Mouse (Mus musculus): ENCODE data around the gene Poldip2.

The Poldip2 gene

DNA sequence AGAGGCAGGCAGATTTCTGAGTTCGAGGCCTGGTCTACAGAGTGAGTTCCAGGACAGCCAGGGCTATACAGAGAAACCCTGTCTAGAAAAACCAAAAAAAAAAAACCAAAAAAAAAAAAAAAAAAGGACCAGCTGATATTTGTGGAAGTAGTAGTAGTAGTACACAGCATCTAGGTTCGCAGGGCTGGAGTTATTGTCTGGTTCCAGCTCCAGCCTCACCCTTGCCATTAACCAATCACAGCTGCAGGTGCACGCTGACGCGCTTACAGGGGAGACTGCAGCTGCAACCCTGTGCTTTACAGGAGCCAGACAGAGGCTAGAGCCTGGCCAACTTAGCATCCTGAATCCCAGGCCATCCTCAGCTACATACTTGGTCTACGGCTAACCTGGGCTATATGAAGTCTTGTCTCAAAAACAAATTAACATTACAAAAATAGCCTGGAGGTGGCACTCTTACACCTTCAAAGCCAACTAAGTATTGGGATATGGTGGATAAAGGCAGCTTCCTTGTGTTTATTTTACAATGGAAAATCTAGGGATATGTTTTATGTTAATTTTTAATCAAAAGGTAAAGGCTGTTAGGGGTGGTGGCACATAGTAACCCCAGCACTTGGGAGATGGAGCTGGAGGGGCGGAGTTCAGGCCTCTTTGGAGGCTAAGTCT, 32.6 kb downstream of the Poldip2 start:
- in situ Hi-C loops (cut with MboI, MseI): no loop called here

DNA sequence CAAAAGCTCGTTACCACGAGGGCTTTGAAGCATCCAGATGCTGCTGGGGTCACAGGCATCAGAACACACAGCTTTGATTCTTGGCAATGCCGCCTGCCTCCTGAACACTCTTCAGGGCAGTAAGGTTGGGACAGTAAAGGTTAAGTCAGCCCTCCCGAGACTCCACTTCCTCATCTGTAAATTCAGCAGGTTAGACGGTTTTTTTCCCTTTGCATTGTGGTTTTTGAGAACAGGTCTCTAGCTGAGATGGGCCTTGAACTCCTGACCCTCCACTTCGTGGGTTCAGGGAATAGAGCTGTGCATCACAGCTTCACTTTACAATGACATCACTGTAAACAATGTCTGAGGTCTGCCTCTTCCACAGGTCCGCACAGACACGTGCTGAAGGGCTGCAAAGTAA, 33.2 kb downstream of the Poldip2 start:
- in situ Hi-C loops (cut with MboI, MseI): no loop called here

DNA sequence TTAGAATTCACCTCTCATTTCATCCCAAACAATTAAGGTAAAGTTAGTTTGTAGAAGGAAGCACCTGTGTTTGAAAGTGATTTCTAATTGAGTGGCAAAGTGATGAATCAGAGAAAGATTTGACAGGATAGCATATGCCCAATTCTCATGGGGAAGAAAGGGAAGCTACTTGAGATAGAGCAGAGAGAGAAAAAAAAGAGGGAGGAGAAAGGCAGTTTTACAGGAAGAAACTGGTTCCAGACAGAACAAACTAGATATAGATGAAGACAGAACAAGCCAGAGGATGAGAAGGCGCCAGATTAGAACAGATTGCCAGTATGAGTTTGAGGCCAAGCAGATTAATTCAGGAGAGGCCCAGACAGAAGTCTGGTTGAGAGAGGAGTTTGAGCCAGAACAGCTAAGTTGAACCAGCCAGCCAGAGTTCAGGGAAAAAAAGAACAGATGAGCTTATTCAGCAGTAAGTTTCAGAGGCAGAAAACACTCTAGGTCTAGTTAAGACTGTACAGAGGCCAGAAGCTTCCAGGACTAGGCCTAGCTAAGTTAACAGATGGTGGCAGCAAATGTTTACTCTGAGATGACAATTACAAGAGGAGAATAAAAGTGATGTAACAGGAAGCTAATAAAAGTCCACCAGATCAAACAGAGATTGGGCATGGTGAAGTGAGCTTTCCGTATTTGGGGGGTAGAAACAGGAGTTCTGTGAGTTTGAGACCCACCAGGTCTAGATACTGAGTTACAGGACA, 35.9 kb downstream of the Poldip2 start:
- in situ Hi-C loops (cut with MboI, MseI): no loop called here

DNA sequence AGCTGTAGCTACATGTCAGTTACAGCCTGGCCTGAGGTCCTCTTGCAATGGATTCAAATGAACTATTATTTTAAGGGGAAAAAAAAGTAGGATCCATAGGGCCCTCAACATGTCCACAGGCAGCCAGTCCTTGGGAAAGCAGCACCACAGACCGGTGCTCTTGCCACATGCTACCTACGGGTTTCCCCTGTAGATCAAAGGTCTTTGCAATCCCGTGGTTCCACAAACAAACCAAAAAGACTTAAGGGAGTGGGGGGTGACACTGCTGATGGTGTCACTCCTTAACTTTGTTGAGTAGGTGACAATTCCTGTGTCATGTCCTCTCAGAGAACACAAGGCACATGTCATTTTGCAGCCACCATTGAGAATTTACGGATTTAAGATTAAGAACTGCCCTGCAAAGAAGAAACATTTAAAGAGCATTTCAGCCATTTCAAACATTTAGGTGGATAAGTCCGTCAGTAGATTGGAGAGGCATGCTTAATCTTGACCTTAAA, 37.5 kb downstream of the Poldip2 start:
- in situ Hi-C loops (cut with MboI, MseI): no loop called here

DNA sequence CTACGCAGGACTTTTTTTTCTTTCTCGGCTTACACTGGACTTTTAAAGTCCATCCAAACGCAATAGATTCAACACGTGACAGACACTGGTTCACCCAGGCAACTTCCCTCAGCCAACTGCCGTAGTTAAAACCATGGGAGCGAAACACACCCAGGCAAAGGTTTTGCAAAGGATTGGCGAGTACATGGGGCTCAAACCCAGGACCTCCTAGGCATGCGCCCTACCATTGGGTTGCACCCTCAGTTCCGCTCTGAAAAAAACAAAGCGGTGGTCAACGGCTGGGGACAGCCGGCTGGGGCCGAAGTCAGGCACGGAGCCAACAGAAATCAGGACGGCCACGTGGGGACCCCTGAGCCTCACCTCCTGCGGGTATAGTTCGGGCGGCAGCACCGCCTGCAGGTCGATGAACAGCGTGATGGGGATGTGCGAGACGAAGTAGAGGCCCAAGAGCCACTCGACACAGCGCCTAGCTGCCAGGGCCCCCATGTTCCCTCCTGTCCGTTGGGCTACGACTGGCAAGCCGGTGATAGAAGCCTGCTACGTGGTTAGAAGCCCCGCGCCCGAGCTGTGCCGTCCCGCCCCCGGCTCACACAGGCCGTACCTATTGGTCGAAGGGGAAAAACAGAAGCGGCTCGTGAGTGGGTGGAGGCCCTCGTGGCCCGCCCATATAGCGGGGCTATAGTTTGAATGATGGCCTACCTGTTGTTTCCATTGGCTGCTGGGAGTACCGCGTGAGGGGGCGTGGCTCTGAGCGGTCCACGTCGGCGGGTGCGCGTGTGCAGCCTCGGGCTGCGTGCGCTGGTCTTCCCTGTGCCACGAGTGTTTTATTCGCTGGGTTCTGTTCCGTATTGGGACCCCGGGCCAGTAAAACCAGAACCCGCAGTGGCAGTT, 38.4 kb downstream of the Poldip2 start, which contains the start of gene Tmem97:
TSS of gene Tmem97 (minus strand) at position 610 of the 891 bp plus-strand sequence.
- in situ Hi-C loops (cut with MboI, MseI): no loop called here

DNA sequence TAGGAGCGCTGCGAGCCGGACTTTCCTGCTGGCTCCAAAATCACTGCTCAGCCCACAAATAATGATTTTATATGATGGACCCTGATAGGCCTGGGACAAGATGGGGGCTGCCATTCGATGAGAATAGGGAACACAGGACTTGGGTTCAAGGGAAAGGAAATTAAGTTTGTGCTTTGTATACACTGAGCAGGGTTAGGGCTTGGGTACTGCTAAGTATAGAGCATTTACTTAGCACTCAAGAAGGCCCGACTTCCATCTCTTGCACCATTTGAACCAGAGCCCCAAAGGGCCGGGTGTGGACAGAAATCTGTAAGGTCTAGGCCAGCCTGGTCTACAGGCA, 39.0 kb downstream of the Poldip2 start:
- in situ Hi-C loops (cut with MboI, MseI): no loop called here

DNA sequence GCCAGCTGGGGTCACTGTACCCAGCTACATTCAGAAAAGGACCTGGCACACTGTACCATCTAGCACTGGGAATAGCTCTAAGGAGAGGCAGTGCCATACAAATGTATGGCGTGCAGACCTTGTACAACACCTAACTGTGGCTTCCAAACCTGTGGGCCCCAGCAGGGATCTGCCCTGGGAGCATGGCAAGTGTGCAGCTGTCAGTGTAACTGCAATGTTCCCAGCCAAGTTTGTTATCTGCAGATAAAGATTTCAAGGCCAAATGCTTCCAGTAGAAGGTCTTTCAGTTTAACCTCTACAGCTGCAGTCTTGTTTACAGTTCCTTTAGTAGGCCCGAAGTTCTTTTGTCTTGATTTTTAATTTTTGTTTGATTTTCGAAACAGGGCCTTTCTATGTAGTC, 43.6 kb downstream of the Poldip2 start:
- in situ Hi-C loops (cut with MboI, MseI): no loop called here

DNA sequence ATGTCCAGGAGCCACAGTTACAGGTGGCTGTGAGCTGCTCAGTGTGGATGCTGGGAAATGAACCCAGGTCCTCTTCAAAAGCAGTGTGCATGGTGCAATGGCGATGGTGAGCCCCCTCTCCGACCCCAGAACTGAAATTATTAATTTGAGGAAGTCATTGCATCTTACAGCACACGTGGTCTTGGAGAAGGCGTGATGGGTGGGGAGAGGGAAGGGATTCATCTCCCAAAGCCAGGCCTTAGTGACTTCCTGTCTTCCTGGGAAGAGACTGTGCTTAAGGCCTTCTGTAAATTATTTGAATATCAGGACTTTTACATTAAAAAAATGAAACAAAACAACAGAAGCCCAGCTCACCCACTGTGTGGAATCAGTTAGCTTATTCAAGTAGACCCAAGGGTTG, 44.1 kb downstream of the Poldip2 start:
- in situ Hi-C loops (cut with MboI, MseI): no loop called here

DNA sequence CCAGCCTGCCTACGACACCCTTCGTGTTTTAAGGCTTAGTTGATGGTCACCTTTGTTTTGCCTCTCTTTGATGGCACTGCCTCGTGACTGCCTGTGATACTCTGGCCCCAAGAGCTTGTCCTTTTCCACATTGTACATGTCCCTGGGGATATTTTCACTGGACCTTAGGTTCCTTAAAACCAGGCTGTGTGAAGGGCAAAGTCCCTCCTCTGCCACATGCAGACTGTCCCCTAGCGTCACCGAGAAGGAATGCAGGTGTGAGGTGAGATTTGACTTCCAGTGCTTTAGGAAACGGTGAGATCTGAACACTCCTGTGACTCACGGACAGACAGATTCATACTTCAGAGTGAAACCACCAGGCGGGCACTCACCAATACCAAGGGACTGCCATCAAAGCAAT, 45.2 kb downstream of the Poldip2 start:
- in situ Hi-C loops (cut with MboI, MseI): no loop called here

DNA sequence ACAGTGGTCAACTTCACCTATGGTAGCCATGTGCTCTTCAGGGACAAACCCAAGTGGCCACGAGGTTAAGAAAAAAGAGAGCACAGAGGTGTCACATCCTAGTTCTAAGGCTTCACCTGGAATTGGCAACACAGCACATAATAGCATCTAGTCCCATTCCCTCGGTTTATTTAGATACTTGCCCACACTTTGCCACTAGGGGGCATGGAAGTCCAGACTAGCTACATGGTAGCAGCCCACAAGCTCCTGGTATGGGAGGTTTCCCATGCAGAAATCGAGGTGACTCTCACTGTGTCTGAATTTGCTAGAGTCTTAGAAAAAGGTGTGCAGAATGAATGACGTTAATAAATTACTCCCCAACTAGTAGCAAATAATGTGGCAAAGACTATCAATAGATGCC, 48.5 kb downstream of the Poldip2 start:
- in situ Hi-C loops (cut with MboI, MseI): no loop called here

DNA sequence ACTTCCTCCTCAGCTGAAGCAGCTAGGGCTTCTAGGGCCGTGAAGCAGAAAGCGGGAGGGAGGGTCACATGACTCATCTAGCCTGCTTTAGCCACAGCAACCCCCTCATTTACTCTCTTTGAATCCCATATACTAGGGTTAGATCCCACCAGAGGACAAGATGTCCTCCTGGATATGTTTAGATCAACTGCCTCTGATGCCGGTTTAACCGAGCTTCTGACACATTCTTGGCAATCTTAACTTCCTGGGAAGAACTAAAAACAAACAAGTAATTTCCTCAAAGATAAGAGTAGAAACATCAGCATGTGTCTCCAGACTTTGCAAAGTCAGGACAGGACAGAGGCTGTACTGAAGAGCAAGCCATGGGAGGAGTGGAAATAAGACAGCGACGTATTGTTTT, 54.8 kb downstream of the Poldip2 start:
- in situ Hi-C loops (cut with MboI, MseI): no loop called here

DNA sequence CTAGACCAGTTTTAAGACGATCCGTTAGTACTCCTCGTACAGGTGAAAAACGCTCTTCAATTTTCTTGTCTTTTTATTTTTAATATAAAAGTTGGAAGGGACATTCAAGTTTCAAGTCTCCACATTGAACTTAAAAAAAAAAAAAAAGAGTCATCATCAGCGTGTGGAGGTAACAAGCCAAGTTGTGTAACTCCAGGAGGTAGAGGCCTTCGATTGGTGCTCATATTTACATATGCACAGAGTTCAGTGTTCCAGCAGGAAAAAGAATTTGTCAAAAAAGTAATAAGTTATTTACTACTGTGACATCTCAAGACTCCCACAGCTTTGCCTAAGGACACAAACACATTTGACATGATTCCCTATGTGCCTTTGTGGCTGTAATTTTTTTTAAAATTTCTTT, 55.6 kb downstream of the Poldip2 start:
- in situ Hi-C loops (cut with MboI, MseI): no loop called here

DNA sequence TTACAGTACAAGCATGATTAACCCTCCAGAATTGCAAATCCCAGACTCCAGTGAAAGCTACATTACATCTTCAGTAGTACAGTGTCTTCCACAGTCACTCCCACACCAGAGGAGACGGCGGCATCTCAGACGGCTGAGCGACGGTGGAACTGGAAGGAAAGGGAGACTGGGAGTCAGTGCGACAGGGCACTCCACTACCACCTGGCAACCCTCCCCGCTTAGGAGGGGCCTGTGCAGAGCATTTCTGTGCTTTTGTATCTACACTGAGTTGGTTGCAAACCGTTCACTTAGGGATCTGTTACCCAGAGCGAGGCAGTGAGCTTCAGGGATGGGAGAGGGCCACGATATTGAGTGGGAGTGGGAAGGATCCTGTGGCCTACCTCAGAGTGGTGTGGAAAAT, 56.8 kb downstream of the Poldip2 start:
- in situ Hi-C loops (cut with MboI, MseI): no loop called here

DNA sequence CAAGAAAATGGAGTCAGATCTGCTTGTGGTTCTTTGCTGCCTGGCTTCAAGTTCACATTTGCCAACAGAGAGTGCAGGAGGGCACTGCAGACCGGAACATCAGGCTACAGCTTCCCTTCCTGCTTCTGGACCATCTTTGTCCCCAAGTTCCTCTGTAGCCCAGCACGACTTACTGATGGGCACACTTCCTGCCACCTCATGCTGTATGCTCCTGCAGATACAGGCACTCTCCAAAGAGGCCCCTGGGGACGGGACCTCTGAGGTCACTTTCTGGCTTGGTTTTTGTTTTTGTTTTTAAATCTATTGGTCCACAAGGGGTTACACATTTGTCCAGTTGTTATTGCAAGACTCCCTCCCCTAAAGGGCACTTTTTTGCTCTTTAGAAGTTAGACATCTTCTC, 57.8 kb downstream of the Poldip2 start:
- in situ Hi-C loops (cut with MboI, MseI): no loop called here

DNA sequence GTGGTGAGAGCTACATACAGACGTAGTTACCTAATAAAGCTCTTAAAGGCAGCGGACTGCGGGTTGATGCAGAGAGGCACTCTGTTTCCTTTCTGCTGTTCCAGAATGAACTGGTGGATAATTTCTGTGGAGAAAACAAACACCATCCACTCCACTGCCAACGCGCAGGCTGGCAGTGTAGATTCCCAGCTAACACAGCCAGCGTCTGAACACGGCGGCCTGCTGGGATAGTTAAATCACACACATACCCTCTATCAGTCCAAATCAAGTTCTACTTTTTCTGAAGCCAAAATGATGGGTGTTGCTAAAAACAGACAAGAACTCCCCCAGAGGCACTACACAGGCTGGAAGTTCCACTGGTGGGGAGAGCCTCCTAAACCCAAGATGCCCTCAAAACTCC, 59.4 kb downstream of the Poldip2 start:
- in situ Hi-C loops (cut with MboI, MseI): no loop called here

DNA sequence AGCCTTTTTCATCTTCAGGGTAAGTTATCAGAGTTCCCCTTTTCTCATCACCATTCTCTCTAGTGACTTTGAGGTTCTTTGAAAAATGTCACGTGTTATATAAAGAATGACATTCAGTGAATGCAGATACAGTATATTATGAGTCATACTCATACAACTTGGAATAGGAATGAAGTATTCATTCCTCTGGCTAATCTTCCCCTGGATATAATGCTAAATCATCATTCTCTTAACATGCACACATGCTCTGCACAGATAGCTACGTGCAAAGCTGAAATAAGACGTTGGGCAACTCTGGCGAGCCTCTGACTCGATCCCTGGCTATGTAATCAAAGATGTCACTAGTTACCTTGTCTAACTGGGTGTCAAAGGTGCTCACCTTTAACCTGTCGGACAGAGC, 59.9 kb downstream of the Poldip2 start:
- in situ Hi-C loops (cut with MboI, MseI): no loop called here
